Mouse (Mus musculus): Measurements from ENCODE around the gene Shisal1. TPM values are rescaled to one million over a fixed set of nuclear protein-coding genes. Genes with fewer than 3 reads are reported as not detected.

Shisal1 gene
- total RNA-seq, 2 experiments from 2014 or later = not detected

- ATAC-seq (replicated peaks; ENCODE audit: low FRiP score, poor library complexity, severe bottlenecking) = no peak
Observed at GRCm38 (mm10) chr15:84385995-84386565, 60.8 kb downstream of the Shisal1 start.

DNA sequence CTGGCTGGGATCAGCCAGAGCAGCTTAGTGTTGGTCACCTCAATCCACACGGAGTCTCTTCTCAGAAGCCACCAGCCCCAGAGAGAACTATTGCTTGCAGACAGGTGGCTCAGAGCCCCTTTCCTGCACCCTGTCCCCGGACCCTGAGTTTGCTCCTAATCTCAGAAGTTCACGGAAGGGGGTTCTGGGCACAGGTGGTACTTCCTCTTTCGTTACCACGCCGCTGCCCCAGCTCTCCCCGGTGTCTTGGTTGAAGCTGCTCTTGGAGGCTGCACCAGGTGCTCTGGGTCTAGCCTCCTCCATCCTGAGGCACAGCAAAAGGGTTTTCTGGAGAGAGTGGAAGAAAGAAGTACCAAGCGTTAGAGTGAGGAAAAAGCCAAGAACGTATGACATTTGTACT, 62.8 kb downstream of the Shisal1 start:
- no peak for ATAC-seq (replicated peaks; ENCODE audit: low FRiP score, poor library complexity, severe bottlenecking)

DNA sequence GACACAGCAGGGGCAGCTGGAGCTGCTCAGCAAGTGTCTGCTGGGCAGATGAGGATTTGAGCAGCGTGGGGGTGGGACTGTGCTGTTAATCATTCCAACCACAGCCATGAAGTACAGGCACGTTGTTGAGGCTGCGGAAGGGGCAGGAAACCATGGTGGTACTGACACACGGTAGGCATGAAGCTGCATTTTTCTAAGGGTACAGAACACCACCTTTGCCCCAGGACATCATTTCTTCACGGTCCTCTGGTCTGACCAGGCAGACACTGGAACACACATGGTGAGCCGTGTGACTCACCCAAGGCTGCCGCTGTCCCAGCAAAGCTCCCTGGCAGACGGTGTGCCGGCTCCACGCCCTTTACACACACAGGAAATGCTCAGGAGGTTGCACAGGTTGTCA, 66.7 kb downstream of the Shisal1 start:
- no peak for ATAC-seq (replicated peaks; ENCODE audit: low FRiP score, poor library complexity, severe bottlenecking)

DNA sequence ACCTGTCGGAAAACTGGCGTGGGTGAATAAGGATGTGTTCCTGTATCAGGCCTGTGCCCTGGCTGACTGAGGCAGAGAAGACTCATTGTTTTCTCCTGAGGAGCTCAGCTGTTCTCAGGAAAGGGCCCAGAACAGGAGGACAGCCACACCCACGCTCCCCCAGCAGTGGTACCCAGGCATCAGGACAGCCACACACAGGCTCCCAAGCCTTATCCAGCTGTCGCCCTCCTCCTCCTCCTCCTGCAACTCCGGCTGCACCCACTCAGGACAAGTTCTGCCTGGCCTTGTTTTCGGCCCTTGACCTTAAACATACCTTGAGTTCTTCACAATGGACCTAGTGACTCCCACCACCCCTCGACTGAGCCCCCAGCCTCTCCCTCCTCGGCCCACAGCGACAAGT, 68.2 kb downstream of the Shisal1 start:
- ATAC-seq (replicated peaks; ENCODE audit: low FRiP score, poor library complexity, severe bottlenecking) = no peak

DNA sequence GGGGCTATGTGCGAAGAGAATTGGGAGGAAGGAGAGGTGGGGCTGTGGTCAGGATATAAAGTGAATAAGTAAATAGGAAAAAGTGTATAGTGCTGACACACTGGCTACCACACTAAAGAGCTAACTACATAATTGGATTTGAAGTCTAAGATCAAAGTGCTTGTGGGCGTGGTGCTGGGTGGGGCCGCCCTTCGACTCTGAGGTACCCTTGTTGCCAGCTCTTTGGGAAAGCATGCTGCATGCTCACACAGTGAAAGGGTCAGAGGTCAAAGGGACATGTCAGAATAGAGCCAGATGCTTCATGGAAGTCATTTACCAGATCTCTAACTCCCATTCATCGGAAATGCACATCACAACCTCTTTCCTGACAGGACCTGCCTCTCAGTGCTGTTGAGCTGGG, 74.1 kb downstream of the Shisal1 start:
- ATAC-seq (replicated peaks; ENCODE audit: low FRiP score, poor library complexity, severe bottlenecking) = no peak

DNA sequence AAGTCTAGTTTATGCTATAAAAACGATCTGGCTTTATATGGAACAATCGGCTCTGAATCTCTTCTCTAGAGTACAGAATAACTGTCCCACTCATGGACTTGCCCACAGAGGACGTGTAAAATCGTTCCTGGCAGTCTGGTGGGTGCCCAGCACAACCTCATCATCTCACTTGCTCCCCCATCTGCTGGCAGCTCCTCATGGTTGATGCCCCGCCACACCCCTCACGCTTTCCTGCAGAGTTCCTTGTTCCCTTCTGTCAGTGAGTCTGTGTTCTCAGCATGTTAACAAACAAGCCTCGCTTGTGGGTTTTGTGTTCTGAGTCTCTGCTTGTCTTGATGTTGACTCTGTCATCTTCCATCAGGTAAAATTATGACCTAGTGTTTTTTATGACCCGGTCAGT, 79.5 kb downstream of the Shisal1 start:
- no peak for ATAC-seq (replicated peaks; ENCODE audit: low FRiP score, poor library complexity, severe bottlenecking)

DNA sequence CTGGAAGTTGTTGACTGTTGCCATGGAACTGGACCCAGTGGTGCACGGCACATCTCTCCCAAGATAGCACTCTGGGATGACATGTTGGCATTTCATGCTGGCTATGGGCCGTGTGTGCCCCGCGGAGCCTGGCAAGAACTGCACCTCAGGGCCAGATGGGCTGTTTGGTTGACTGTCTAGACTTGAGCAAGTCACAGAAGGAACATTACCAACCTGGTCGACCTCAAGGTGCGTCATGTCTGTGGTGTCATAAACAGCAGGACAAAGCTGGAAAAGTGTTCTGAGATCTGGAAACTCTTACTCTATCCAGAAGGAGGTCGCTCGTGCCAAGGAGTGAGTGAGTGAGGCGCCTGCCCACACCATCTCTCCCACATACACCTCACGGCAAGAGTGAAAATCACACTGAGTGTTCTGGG, 80.3 kb downstream of the Shisal1 start:
- ATAC-seq (replicated peaks; ENCODE audit: low FRiP score, poor library complexity, severe bottlenecking) = no peak

DNA sequence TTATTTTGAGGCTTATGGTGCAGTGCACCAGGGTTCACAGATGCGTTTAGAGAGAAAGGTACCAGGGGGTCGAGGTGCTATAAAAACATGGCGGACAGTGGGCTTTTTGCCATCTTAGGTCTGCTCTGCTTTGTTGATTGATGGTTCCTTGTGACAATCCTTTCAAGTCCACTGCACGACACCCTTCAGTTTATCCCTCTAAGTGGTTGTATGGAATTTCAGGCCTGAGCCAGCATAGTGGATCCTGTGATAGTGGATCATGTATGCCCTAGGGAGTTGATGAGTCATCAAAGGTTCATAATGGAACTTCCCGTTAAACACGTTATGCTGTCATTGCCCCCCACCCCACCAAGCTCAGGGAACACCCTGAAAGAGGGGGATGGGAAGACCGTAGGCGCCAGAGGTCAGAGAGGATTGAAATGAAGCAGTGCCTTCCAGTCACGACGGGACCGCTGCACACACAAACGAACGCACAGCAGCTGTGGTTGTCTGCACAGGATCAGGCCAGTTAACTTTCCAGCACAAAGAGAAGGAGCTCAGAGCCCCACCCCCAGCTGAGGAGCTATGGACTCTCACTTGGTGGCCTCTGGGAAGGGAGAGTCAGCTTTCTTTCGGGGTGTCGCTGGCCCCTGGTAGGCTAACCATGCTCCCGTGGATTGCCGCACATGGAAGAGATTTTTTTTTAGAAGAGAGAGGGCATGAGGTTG, 81.1 kb downstream of the Shisal1 start:
- no peak for ATAC-seq (replicated peaks; ENCODE audit: low FRiP score, poor library complexity, severe bottlenecking)

DNA sequence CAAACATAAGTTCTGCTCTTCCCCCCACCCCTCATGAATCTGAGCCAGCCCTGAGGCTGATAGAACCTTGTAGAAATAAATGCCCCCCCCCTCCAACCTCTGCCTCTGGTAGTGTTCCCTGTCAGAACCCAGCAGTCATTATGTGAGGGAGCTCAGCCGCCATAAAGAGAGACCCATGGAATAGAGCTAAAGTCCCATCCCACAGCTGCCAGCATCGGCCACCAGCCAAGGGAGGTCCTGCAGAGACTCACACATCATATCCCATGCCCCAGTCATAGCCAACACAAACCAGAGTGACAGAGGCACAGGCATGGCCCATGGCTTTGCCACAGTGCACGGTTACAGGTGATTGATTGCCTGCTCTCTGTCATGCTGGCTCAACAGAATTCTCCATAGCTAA, 82.2 kb downstream of the Shisal1 start:
- ATAC-seq (replicated peaks; ENCODE audit: low FRiP score, poor library complexity, severe bottlenecking) = no peak

GRCm38 (mm10) chr15:84355081-84355480, 91.8 kb downstream of the Shisal1 start:
- ATAC-seq (replicated peaks; ENCODE audit: low FRiP score, poor library complexity, severe bottlenecking) = no peak

DNA sequence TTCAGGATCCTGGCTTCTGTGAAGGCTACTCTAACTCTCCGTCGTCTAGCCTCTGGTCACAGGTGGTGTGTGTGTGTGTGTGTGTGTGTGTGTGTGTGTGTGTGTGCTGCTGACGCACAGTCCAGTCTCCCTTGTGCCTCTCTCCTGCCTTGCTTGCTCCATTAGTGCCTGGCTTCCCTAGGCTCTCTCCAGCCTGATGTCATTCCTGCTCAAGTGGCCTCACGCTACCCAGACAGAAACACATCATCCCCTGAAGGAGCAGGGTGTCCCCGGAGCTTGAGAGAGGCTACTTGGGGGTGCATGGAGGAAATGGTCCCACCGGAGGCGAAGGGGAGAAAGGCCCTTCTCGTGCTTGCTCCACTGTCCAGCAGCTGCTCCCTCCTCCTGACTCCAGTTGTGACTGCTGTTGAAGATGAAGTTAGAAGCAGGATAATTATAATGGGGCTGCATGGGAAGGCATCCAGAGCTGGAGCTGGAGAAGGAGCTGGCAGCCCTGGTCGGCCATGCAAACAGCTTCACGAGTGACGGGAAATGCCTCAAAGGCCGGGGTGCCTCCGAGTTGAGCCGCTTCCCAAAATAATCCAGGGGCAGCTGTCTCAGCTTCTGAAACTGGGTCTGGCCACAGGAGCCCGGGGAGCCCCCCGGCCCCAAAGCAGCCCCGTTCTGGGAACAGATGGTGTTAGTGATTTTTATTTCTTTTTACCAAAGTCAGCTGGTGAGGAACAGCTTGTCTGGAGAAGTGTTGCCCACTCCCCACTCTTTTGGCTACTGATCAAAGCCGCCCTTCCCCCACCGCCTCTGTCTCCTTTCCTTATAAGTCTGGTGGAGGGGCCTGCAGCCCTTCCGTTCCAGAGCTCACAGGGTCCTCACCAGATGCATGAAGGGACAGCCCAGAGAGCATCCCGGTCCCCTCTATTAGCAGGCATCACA, 94.7 kb downstream of the Shisal1 start:
- ATAC-seq (replicated peaks; ENCODE audit: low FRiP score, poor library complexity, severe bottlenecking) = no peak

GRCm38 (mm10) chr15:84351342-84351741, 95.6 kb downstream of the Shisal1 start:
- ATAC-seq (replicated peaks; ENCODE audit: low FRiP score, poor library complexity, severe bottlenecking) = no peak

- no peak for ATAC-seq (replicated peaks; ENCODE audit: low FRiP score, poor library complexity, severe bottlenecking)
Observed at GRCm38 (mm10) chr15:84349915-84350738, 96.8 kb downstream of the Shisal1 start.

- ATAC-seq (replicated peaks; ENCODE audit: low FRiP score, poor library complexity, severe bottlenecking) = no peak
Observed at GRCm38 (mm10) chr15:84348769-84349168, 98.1 kb downstream of the Shisal1 start.

DNA sequence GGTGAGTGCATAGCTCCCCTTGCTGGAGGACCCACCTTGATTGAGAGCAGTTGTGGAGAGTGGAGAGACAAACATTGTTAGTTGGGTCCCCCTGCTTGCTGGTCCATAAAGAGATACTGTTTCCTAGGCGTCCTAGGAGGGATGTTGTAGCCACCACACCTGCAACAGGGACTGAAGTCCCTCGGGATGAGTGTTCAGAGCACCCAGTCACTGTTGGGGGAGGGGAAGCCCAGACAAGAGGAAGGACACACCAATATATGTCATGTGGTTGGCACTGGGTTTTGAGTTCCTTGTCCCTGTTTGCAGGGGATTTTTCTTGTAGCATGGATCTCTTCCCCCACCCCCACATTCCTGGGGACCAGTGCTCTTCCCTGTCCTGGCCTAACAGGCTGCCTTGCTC, 106.0 kb downstream of the Shisal1 start:
- ATAC-seq (replicated peaks; ENCODE audit: low FRiP score, poor library complexity, severe bottlenecking) = no peak

DNA sequence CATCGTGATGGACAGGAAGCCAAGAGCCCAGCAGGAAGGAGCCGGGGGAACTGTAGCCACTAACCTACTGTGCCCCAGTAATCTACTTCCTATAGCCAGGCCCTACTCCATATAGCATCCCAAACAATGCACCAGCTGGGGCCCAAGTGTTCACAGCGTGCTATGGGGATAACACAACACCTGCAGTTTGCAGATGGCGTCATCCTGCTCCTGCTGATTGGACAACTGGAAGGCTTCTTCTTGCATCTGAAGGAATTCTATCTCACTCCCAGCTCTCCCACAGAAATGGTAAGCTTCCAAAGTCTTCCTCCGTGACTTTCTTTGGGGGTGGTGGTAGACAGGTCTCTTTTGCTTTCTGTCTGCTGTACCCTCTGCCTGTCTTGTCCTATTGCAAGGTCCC, 109.3 kb downstream of the Shisal1 start:
- no peak for ATAC-seq (replicated peaks; ENCODE audit: low FRiP score, poor library complexity, severe bottlenecking)

DNA sequence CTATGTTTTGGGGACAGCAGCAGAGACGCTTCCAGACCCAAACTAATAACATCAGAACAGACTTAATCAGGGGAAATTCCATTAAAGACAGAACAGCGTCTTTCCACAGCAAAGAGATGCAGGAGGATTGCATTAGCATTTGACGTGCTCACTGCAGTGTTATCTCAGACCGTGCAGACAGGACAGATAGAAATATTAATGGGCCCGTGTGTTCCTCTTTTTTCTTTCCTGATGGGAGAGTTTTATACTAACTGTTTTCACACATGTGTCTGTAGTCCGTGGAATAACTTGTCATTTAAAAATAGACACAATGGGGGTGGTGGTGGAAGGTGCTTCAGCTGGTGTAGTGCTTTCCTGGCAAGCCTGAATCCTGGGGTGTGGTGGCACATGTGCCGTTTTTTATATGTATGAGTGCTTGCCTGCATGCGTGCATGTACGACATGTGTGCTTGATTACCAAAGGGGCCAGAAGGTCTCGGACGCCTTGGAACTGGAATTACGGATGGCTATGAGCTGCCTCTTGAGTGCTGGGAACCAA, 110.5 kb downstream of the Shisal1 start:
- no peak for ATAC-seq (replicated peaks; ENCODE audit: low FRiP score, poor library complexity, severe bottlenecking)

DNA sequence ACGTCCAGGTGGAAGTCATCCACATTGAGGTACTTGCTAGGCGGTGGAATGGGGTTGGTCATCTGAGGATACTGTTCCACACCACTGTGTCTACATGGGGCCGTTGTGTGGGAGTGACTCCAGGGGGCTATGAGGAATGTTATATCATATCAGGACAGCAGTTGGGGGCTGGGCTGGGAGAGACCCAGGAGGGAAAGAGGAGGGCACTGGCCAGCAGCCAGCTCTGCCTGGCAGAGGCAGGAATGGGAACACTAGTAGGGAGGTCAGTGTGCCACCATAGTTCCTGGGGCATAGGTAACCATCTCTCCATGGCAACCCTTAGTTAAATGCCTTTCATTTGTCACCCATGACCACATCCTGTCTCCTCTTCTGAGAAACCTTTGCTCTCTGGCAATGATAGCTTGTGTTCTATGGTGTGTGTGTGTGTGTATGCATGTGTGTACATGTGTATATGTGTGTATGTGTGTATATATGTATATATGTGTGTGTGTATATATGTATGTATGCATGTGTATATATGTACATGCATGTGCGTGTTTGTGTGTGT, 115.8 kb downstream of the Shisal1 start:
- no peak for ATAC-seq (replicated peaks; ENCODE audit: low FRiP score, poor library complexity, severe bottlenecking)

- ATAC-seq (replicated peaks; ENCODE audit: low FRiP score, poor library complexity, severe bottlenecking) = no peak
Observed at GRCm38 (mm10) chr15:84329940-84330339, 117.0 kb downstream of the Shisal1 start.

All from erythroid progenitor cell, adult 5-6 weeks (primary cell).